Mouse (Mus musculus): ENCODE results near the gene Rab38. TPM values are rescaled to one million over a fixed set of nuclear protein-coding genes. Genes with fewer than 3 reads are reported as not detected.

Gene Rab38
- polyA plus RNA-seq, 1 experiment from 2014 or later: 60.3 TPM

DNA sequence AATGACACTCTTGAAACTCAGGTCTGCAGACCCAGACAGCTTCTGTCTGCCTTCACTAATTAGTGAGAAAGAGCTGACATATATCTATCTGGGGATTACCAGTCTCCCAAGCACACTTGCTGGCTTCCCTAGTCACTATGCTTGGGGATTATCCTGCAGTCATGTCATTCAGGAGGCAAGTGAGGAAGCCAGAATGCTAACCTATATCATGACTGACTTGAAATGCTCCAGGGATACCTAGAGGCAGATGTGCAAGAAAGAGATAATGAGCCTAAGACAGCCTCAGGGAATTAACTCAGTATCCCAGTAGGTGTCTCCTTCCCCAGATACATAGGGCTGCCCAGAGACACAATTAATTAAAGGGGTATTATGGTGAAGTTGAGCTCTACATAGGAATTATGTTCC lies 106.1 kb downstream of the Rab38 start:
- Histone ChIP-seq H3K36me3 (ENCODE audit: control insufficient read depth, insufficient read depth, low read length) (no peaks in the 10 kb centered on the region), H3K27ac (replicated peaks) (no peak overlapping the region), H3K4me2 (replicated peaks; ENCODE audit: low read depth) (no peak overlapping the region), H3K9ac (ENCODE audit: low read length) (no peak overlapping the region), H3K27me3 (ENCODE audit: control insufficient read depth, insufficient read depth, low read length) (no peaks in the 10 kb centered on the region), H3K9me3 (ENCODE audit: control insufficient read depth, low read length) (no peaks in the 10 kb centered on the region), H3K4me3 (ENCODE audit: low read depth, low read length) (no peak overlapping the region), H3K4me1 (replicated peaks; ENCODE audit: control insufficient read depth, insufficient read depth) (no peaks in the 10 kb centered on the region)
- DNase-seq (ENCODE audit: low spot score): no peak
- TF ChIP-seq CTCF (IDR thresholded peaks at IDR 0.05; ENCODE audit: low read depth) (no peak), EP300 (optimal IDR thresholded peaks at IDR 0.05) (no peak)
- no peak for ATAC-seq (ENCODE audit: low FRiP score, low TSS enrichment)

DNA sequence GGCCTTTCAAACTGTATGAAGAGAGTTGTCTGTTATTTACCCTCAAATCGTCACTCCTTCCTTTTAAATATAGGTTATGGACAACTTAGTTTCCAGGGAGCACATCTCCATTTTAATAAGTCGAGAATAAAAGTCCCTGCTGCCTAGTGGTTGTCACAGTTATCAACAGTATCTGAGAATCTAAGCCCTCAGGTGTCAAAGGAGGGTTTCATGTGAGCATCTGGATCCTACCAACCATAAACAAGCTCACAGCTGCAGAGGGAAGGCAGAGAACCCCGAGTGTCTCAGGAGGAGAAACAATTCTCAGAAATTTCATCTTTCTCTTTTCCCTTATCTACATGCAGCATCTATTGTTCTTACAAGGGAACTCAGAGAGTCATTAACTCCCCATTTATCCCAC lies 106.7 kb downstream of the Rab38 start:
- Histone ChIP-seq H3K36me3 (ENCODE audit: control insufficient read depth, insufficient read depth, low read length) (no peaks in the 10 kb centered on the region), H3K4me3 (ENCODE audit: low read depth, low read length) (no peak overlapping the region), H3K9me3 (ENCODE audit: control insufficient read depth, low read length) (no peaks in the 10 kb centered on the region), H3K9ac (ENCODE audit: low read length) (no peak overlapping the region), H3K4me1 (replicated peaks; ENCODE audit: control insufficient read depth, insufficient read depth) (no peaks in the 10 kb centered on the region), H3K27me3 (ENCODE audit: control insufficient read depth, insufficient read depth, low read length) (no peaks in the 10 kb centered on the region), H3K27ac (replicated peaks) (no peak overlapping the region), H3K4me2 (replicated peaks; ENCODE audit: low read depth) (no peak overlapping the region)
- DNase-seq (ENCODE audit: low spot score) (no peak), ATAC-seq (ENCODE audit: low FRiP score, low TSS enrichment) (no peak)
- WGBS: 52% methylated on average over 3 of the region's 3 CpGs
- TF ChIP-seq EP300 (optimal IDR thresholded peaks at IDR 0.05) (no peak), CTCF (IDR thresholded peaks at IDR 0.05; ENCODE audit: low read depth) (no peak)

Other genes with a start within 250 kb of the Rab38 start
- 64.9 and 65.8 TPM in 2 replicates for gene Ctsc, start 152.2 kb upstream of the Rab38 start, polyA plus RNA-seq (2015; fragmentation: Nextera tagmentation; extraction: Ambion mirVana)

All from stomach, postnatal 0 days (tissue).